8 mouse cellular contexts compared by ENCODE assay signal in the genomic region with DNA sequence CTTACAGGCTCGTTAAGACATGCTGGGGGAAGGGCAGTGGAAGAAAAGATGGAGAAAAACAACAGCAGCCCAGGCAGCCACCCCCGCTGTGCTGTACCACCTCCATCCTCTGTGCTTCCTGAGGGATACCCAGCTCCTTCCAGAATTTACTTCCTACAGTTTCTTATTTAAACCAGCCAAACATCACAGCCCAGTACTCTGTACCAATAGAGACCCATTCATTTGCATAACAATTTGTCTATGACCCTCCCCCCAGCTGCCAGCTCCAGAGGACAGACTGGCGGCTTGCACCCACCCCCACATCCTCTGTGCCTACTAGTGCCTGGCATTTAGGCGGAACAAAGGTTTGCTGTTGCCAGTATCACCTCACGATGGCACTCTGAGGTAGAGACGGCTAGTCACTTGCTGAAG. TPM values are rescaled to one million over a fixed set of nuclear protein-coding genes. Genes with fewer than 3 reads are reported as not detected.
A peak's percentile ranks its signal among the peaks of the same experiment; 100 is the strongest.
DNase-seq lines count a peak whose midpoint lies in the region; ATAC-seq lines count a peak whose summit lies in the region.

No protein-coding gene starts in this region.

- intact Hi-C loops in left cerebral cortex, postnatal 25 days (cut with DNase I): loop anchor here (5.0 kb wide), 1 partner anchor 52 kb away; no protein-coding TSS in a partner anchor

- ATAC-seq in cerebellum, adult (ENCODE audit: insufficient number of reproducible peaks, low FRiP score, low TSS enrichment): no peak
- ATAC-seq in frontal cortex, adult (ENCODE audit: low TSS enrichment): peak; percentile 56
- no peak for ATAC-seq in erythroblast, adult 5-6 weeks (replicated peaks; ENCODE audit: low FRiP score, poor library complexity, severe bottlenecking)

- DNase-seq in cerebellum, postnatal 10 days: peak; percentile 48 to 51
- DNase-seq in left cerebral cortex, postnatal 25 days (ENCODE audit: low spot score in 2 of 2): peak; percentile 79 to 92
- DNase-seq in telencephalon, adult 2 months (ENCODE audit: low read depth, low spot score): peak; percentile 84
- no peak for DNase-seq in retina, embryonic 14.5 days (ENCODE audit: low spot score)
- DNase-seq in gastrocnemius, postnatal 10 days: no peak

RNA-seq across cellular contexts. Expression of a gene that starts 4.7 kb away (rescaled TPM):
- total RNA-seq in left cerebral cortex, postnatal 25 days (2021): 100 to 1,000 TPM; 152 TPM
- total RNA-seq in erythroblast, adult 5-6 weeks (2015; ENCODE audit: low replicate concordance): 10.2 and 10.4 TPM in 2 replicates
- 12.8 and 17.0 TPM in 2 replicates for total RNA-seq in erythroblast, adult 5-6 weeks (2017; ENCODE audit: low replicate concordance)
- total RNA-seq in gastrocnemius, postnatal 10 days (2021): 10 to 100 TPM; 18.9 to 21.7 TPM

RNA-seq across cellular contexts. Expression of a gene that starts 13.9 kb away (rescaled TPM):
- 10 to 100 TPM; 51.3 to 58.4 TPM for total RNA-seq in left cerebral cortex, postnatal 25 days (2021)
- total RNA-seq in erythroblast, adult 5-6 weeks (2015; ENCODE audit: low replicate concordance): 20.0 and 20.3 TPM in 2 replicates
- 8.6 and 9.9 TPM in 2 replicates for total RNA-seq in erythroblast, adult 5-6 weeks (2017; ENCODE audit: low replicate concordance)
- total RNA-seq in gastrocnemius, postnatal 10 days (2021): 10 to 100 TPM; 14.0 to 18.0 TPM

RNA-seq across cellular contexts. Expression of a gene that starts 26.2 kb away (rescaled TPM):
- total RNA-seq in left cerebral cortex, postnatal 25 days (2021): 1 to 10 TPM; 8.5 to 8.8 TPM
- 7.9 TPM in 1 of 2 replicates, not detected in the other for total RNA-seq in erythroblast, adult 5-6 weeks (2015; ENCODE audit: low replicate concordance)
- 0.85 and 2.9 TPM in 2 replicates for total RNA-seq in erythroblast, adult 5-6 weeks (2017; ENCODE audit: low replicate concordance)
- 1 to 10 TPM; 3.4 to 4.2 TPM for total RNA-seq in gastrocnemius, postnatal 10 days (2021)

RNA-seq across cellular contexts. Expression of a gene that starts 42.2 kb away (rescaled TPM):
- total RNA-seq in left cerebral cortex, postnatal 25 days (2021): 1 to 10 TPM; 1.6 to 2.4 TPM
- 0.63 and 13.3 TPM in 2 replicates for total RNA-seq in erythroblast, adult 5-6 weeks (2015; ENCODE audit: low replicate concordance)
- total RNA-seq in erythroblast, adult 5-6 weeks (2017; ENCODE audit: low replicate concordance): 0.68 and 3.3 TPM in 2 replicates
- 1 to 10 TPM; 4.5 to 8.3 TPM for total RNA-seq in gastrocnemius, postnatal 10 days (2021)

RNA-seq across cellular contexts. Expression of a gene that starts 51.6 kb away (rescaled TPM):
- 10 to 100 TPM; 20.4 to 21.8 TPM for total RNA-seq in left cerebral cortex, postnatal 25 days (2021)
- 2.7 TPM in 1 of 2 replicates, not detected in the other for total RNA-seq in erythroblast, adult 5-6 weeks (2015; ENCODE audit: low replicate concordance)
- total RNA-seq in erythroblast, adult 5-6 weeks (2017; ENCODE audit: low replicate concordance): 2.2 and 3.0 TPM in 2 replicates
- 10 to 100 TPM; 31.1 to 36.6 TPM for total RNA-seq in gastrocnemius, postnatal 10 days (2021)

Comparison
In these comparisons a context has a peak if more than half of its experiments do, and no peak if none do; other contexts are left out.
1. DNase-seq: peak in cerebellum, postnatal 10 days (2 of 2), left cerebral cortex, postnatal 25 days (2 of 2) and telencephalon, adult 2 months (single experiment); none in retina, embryonic 14.5 days (single experiment) and gastrocnemius, postnatal 10 days (single experiment).
2. RNA of a gene that starts 4.7 kb away (total RNA-seq): 152 TPM in left cerebral cortex, postnatal 25 days; 18.9 to 21.7 TPM in gastrocnemius, postnatal 10 days and 10.2 to 17.0 TPM in erythroblast, adult 5-6 weeks; every median in the first group is over 4 times any median in the second.